Mouse (Mus musculus) yolk sac, embryonic 10.5 days (tissue): ENCODE measurements around the gene Rapgef2.

Experiments
- DNase-seq: peaks from one replicate; pipeline ENCODE4 v3.0.0-alpha.2; 2017; ENCODE audit warnings: low spot score

Gene Rapgef2

DNA sequence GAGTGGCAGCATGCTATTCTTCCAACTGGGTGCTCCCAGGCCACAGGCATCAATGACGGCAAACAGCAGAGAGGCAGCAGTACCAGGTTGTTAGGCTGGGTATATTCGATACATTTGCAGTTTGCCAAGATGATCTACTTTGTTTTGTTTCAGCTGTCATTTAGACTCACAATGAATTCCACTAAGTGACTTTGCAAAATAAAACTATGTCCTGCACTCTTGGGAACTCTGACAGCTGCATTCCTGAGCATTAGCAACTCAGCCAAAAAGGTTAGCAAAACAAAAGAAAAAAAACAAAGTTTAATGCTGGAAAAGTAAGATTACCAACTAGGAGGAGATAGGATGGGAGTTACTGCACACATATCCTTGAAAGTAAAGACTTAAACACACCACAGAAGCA is 3.3 kb downstream of the Rapgef2 start:
- DNase-seq, result no peak

DNA sequence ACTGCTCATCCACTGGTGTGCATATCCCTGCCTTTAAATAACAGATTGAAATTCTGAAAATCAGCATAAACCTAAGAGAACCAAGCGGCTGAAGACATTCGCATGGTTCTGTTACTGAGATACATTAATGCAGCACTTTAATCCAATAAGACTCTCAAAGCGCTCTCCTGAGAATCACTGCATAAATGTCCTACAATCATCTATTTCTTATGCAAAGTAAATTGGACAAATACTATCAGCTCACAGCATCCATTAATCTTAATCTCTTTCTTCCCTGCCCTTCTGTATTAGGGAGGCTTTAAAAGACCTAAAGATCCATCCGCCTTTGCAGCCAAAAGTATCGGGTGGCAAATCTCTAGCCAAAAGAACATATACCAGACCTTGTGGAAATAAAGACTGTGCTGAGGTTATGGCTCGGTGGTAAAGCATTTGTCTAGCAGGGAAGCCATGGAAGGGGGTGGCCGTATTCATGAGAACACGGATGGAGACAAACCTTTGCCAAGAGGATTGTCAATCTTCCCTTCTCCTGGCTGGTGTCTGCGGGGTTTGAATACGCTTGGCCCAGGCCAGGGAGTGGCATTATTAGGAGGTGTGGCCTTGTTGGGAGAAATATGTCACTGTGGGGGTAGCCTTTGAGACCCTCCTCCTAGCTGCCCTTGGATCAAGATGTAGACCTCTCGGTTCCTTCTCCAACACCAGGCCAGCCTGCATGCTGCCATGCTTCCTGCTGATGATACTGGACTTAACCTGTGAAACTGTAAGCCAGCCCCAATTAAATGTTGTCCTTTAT is 10.3 kb downstream of the Rapgef2 start:
- no peak for DNase-seq

GRCm38 (mm10) chr3:79273350-79273749 is 13.0 kb downstream of the Rapgef2 start:
- no peak for DNase-seq

DNA sequence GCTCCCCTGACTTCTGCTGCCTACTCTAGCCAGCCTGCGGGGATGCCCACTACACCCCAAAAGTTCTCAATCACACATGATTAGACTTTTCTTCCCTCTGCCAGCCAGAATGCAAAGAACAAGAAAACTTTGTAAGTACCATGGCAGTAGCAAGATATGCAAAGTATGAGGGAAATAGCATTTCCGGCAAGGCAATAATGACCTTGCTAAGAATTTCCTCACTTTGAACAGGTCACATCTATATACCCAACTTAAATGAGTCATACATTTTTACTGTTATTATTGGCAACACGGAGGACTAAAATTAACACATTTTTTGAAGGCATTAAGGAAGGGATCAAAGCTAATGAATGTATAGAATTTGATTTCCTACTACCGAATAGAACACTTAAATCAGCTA is 13.4 kb downstream of the Rapgef2 start:
- DNase-seq, result no peak

GRCm38 (mm10) chr3:79270980-79271555 is 15.2 kb downstream of the Rapgef2 start:
- no peak for DNase-seq

DNA sequence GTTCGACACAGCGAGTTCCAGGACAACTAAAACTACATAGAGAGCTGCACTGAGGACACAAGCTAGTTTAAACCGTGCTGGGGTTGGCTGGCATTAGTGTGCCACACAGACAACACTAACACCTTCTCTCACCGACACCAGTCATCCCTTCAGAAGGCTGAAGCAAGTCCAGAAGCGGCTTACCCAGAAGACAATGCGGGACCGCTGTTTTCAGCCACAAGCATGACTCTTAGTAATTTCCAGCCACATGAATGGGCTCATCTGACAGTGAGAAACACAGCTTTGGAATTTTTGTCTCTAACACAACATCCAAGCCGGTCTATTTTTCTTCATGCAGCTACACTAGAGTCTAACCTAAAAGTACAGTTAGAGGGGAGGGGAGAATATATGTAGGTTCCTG is 16.4 kb downstream of the Rapgef2 start:
- no peak for DNase-seq

- no peak for DNase-seq
These were observed 19.3 kb downstream of the Rapgef2 start for GRCm38 (mm10) chr3:79266976-79267375.

- peak; percentile 89 for DNase-seq
These were observed 24.5 kb downstream of the Rapgef2 start for GRCm38 (mm10) chr3:79261816-79262316.

DNA sequence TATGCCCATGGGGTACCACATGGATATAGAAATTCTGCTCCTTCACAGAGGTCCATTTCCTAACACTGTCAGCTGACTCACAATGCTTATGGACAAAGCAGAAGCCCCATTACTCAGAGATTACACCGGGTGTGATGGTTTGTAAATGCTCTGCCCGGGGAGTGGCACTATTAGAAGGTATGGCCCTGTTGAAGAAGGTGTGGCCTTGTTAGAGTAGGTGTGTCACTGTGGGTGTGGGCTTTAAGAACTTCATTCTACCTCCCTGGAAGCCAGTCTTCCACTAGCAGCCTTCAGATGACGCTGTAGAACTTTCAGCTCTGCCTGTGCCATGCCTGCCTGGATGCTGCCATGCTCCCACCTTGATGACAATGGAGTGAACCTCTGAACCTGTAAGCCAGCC is 32.3 kb downstream of the Rapgef2 start:
- DNase-seq, result no peak

DNA sequence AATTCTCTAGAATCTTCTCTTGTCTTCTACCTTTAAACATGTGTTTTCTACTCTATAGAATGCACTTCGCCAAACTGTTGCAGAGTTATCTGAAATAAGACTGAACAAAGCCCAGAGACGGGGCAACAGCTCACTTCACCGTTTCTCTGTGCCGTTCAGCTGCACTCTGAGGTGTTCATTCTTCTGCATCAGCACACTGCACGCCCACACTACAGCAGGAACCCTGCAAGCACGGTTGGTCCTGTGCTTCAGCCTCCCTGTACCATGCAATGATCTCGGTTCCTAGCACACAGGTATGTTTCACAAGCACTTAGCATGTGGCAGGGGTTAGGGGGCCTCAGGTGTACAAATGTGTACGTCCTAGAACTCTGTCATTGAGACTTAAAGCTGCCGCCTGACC is 32.9 kb downstream of the Rapgef2 start:
- no peak for DNase-seq

DNA sequence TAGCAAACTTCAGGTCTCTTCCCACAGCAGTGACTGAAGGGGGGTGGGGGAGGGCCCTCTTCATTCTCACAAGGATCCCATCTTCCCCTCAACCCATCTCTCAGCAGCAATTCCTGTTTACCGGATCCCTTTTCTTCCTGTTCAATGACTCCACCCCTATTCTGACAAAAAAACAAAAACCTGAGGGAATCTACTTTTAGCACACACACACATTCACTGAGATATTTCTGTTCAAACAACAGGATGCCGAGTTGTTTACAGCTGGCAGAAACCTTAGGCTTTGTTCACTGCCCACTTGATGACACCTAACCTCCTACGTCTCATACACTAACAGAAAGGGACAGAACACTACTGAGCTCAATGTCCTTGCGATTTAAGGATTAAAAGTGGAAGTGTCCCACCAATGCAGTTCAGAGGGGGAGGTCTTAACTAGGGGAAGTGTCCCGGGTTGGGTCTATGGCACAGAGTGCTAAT is 33.4 kb downstream of the Rapgef2 start:
- no peak for DNase-seq

DNA sequence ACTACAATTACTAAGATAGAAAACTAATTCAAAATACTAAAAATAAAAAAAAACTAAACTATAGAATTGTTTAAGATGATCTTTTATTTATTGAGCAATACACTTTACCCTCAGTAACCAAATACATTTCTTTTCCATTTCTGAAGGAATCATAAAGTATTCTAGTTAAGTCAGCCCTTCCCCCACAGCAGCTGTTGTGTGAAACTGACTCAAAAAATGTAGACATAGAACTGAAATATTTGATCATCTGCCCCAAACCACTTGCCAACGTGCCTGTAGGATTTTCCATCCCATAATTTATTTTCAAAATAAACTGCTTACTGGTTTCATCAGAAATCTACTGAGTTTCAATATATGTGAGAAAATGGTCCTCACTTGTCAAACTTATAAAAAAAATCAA is 36.4 kb downstream of the Rapgef2 start:
- no peak for DNase-seq

DNA sequence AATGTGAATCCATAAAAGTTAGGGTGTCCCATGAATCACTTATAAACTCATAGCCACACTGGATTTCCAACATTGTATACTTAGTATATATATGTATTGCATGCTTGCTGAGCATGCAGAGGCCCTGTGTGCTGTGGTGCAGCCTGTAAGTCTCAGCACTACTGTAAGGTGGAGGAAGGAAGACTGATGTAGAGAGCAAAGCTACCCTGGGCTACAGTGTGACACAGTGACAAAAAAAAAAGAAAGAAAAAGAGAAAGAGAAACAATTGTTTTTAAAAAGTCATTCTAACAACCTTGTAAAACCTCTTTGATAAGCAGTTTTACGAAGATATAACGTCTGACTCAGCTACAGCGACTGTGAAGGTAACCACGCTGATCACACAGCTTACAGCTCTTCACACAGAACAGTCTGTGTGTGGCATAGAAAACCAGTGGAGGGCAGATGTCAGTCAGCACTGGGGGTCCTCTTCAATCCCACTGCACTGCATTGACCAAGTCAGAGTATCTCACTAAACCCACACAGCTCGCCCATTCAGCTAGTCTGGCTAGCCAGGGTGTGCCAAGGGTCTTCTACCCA is 37.6 kb downstream of the Rapgef2 start:
- DNase-seq, result no peak

DNA sequence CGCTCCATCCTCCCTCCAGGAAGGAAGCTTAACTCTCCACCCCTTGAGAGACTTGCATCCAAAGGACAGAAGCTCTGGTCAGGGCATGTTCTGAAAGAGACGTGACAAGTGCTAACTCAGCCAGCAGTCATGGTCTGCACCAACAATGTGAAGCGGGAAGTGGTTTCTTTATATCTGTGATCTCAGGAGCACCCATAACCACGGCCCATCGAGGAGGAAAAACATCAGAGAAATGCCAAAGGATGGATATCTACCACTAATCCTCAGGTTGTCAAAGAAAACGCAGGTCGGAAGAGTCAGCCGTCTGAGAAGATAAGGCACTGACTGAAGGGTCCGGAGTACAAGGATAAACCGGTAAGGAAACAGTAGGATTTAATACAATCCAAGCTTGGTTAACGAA is 38.1 kb downstream of the Rapgef2 start:
- DNase-seq, result no peak

- no peak for DNase-seq
These were observed 42.0 kb downstream of the Rapgef2 start for GRCm38 (mm10) chr3:79244347-79244746.

DNA sequence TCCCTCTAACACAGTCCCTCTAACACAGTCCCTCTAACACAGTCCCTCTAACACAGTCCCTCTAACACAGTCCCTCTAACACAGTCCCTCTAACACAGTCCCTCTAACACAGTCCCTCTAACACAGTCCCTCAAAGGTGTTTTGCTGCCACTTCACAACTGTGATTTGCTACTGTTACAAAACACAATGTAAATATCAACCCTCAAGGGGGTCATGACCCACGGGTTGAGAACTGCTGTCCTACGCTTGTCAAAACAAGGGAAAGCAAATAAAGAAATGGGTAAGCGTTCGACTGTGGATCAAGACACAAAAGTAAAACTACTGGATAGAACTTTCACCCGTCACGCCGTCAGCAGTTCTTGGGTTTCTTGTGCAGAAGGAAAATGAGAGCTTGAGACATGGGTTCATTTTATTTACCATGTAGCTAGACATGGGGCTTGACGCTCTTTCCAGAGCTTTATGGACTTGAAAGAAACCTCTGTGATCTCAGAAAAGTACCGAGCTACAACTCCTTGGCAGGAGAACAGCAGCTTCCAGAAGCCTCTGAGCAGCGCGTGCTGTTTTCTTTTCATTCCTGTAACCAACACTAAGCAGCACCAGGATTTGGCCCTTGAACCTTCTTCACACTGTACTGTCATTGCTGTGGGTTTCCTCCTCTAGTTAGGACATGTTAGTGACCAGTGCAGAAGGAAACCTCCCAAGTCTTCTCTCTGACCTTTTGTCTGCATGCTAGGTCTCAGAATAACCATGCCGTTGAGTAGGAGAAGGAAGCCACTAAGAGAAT is 43.2 kb downstream of the Rapgef2 start:
- DNase-seq, result peak; percentile 48

- no peak for DNase-seq
These were observed 44.0 kb downstream of the Rapgef2 start for GRCm38 (mm10) chr3:79242298-79242697.

- no peak for DNase-seq
These were observed 47.3 kb downstream of the Rapgef2 start for GRCm38 (mm10) chr3:79239066-79239462.

DNA sequence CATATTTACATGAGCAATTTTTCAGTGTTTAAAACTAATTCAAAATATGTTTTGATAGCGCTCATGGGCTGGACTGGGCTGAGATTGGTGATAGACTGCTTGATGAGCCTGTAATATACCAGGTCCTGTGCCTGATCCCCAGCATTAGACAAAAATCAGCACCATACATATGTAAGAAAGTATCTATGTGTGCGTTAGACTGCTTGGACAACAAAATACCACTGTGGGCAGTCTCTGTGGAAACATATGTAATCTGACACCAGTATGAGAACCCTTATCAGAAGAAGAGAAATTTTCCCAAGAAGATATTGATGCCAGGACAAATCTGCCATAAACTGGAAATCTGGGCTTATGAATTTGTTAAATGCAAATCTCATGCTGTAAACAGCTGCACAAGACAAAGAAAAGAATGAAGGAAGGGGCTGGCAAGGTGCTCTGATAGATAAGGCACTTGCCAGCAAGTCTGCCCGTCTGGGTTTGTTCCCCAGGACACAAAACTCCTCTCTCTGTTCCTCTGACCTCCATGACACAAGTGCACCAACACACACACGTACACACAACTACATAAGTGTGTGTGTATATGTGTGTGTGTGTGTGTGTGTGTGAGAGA is 47.8 kb downstream of the Rapgef2 start:
- no peak for DNase-seq

GRCm38 (mm10) chr3:79237619-79238342 is 48.5 kb downstream of the Rapgef2 start:
- DNase-seq, result no peak

- DNase-seq, result no peak
These were observed 51.8 kb downstream of the Rapgef2 start for GRCm38 (mm10) chr3:79234485-79234884.
